Mouse (Mus musculus): ENCODE data around the gene Pex11b. TPM values are rescaled to one million over a fixed set of nuclear protein-coding genes. Genes with fewer than 3 reads are reported as not detected.

Pex11b gene
- polyA plus RNA-seq, 1 experiment from 2014 or later = 61.6 TPM

DNA sequence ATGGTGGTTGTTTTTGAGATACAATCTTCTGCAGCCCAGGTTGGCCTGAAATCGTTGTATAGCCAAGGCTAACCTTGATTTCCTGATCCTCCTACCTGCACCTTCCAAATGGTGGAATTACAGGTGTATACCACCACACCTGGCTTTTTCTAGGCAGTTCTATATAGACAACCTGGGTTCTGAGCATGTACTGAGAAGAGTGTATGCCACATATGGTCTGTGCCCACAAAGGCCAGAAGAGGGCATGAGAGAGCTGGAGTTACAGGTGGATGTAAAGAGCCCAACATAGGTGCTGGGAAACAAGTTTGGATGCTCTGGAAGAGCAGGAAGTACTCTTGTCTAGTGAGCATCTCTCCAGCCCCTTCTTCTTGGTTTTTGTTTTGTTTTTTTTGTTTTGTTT lies 32.1 kb downstream of the Pex11b start:
- H3K4me2 ChIP-seq (ENCODE audit: low read length) = no peak overlapping the region
- H3K9me3 ChIP-seq (ENCODE audit: control insufficient read depth, low read length) = no peaks in the 10 kb centered on the region
- 0 out of 2 replicates have a peak, but pooled peaks cover 3% of the 10 kb centered on the region for H3K27me3 ChIP-seq (replicated peaks; ENCODE audit: control insufficient read depth, insufficient read depth, low read length)
- no peak overlapping the region for H3K9ac ChIP-seq (replicated peaks; ENCODE audit: low read depth, low read length)
- WGBS = 50% methylated on average over 1 of the region's 1 CpGs
- no peak for ATAC-seq
- H3K4me3 ChIP-seq (replicated peaks; ENCODE audit: low read length) = no peak overlapping the region
- peaks cover 21% of the 10 kb centered on the region for H3K4me1 ChIP-seq (replicated peaks; ENCODE audit: control insufficient read depth, insufficient read depth, low read length)
- no peaks in the 10 kb centered on the region for H3K36me3 ChIP-seq (ENCODE audit: control insufficient read depth, insufficient read depth)
- H3K27ac ChIP-seq (ENCODE audit: low read length) = no peak overlapping the region

DNA sequence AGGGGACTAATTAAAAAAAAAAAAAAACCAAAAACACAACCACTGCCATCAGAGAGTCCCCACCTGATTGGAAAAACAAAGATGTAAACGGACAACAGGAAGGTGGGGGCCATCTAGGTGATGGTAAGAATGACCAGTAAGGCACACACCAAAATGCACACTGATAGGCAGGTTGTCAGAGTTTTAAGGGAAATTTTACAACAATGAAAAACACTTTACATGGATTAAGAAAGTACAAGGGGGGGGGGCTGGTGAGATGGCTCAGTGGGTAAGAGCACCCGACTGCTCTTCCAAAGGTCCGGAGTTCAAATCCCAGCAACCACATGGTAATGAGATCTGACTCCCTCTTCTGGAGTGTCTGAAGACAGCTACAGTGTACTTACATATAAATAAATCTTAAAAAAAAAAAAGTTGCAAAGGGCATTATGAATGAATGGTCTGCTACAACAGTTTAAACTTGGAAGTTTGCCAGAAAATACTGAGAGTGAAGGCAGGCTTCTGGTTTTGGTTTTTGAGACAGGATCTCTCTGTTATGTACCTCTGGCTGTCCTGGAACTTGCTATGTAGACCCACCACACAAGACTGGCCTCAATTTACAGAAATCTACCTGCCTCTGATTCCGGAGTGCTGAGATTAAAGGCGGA lies 33.4 kb downstream of the Pex11b start:
- Histone ChIP-seq H3K4me3 (replicated peaks; ENCODE audit: low read length) (no peak overlapping the region), H3K27me3 (replicated peaks; ENCODE audit: control insufficient read depth, insufficient read depth, low read length) (0 out of 2 replicates have a peak, but pooled peaks cover 3% of the 10 kb centered on the region), H3K36me3 (ENCODE audit: control insufficient read depth, insufficient read depth) (no peaks in the 10 kb centered on the region), H3K4me1 (replicated peaks; ENCODE audit: control insufficient read depth, insufficient read depth, low read length) (peaks cover 12% of the 10 kb centered on the region), H3K9ac (replicated peaks; ENCODE audit: low read depth, low read length) (no peak overlapping the region), H3K27ac (ENCODE audit: low read length) (no peak overlapping the region), H3K9me3 (ENCODE audit: control insufficient read depth, low read length) (no peaks in the 10 kb centered on the region), H3K4me2 (ENCODE audit: low read length) (no peak overlapping the region)
- WGBS = 93% methylated on average over 5 of the region's 5 CpGs
- ATAC-seq = no peak

DNA sequence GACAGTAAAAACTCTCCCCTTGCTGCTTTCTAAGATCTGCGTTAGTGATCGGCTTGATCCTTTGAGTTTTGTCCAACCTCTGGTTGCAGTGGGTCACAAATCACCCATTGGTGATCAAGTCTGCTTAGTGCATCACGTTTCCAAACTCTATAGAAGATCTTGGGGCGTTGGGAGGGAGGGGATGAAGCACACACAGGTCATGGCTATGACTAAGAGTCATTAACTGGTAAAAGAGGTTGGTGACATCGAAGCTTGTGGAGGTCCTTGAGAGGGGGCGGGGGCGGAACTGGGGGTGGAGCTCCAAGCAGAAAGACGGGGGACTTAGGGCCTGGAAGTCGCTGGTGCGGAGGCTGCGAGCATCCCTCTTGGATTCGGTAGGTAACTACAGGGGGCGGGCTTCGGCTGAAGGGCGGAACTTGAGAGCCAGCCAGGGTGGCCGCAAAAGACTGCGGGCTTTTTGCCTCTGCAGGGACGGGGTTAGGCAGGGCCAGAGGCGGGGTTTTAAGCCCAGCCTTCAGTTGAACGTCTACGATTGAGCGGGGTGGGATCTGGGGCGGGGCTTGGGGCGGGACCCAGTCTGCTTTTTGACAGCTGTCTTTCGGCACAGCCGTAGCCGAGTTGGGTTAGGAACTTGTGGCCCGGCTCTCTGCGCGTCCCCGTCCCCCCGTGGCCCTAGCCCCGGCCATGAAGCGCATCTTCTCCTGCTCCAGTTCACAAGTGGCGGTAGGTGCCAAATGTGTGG lies 34.7 kb downstream of the Pex11b start, which contains the start of gene Ankrd35:
Gene Ankrd35, plus strand, starts transcription at position 405 of the 742 bp plus-strand sequence.
- H3K27me3 ChIP-seq (replicated peaks; ENCODE audit: control insufficient read depth, insufficient read depth, low read length) = 0 out of 2 replicates have a peak, but pooled peaks cover 3% of the 10 kb centered on the region

DNA sequence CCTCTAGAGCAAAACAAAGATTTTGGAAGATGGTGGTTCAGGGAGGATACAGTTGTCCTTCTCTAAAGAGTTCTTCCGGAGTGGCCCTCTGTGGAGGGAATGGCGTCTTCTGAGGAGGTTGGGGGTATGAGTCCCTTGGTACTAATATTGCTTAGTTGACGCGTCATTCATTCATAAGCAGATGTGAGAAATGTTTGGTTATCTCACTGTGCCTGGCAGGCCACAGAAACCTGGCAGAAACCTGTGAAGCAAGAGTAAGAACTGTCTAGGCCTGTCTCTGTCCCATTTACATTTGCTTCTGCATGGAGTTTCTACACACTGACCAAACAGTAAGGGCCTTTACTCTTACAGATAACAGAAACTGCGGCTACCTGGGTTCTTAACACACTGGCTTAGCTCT lies 36.3 kb downstream of the Pex11b start:
- Histone ChIP-seq H3K9me3 (ENCODE audit: control insufficient read depth, low read length) (no peaks in the 10 kb centered on the region), H3K4me3 (replicated peaks; ENCODE audit: low read length) (no peak overlapping the region), H3K27me3 (replicated peaks; ENCODE audit: control insufficient read depth, insufficient read depth, low read length) (0 out of 2 replicates have a peak, but pooled peaks cover 3% of the 10 kb centered on the region), H3K27ac (ENCODE audit: low read length) (no peak overlapping the region), H3K9ac (replicated peaks; ENCODE audit: low read depth, low read length) (no peak overlapping the region), H3K4me1 (replicated peaks; ENCODE audit: control insufficient read depth, insufficient read depth, low read length) (peaks cover 9% of the 10 kb centered on the region), H3K4me2 (ENCODE audit: low read length) (no peak overlapping the region), H3K36me3 (ENCODE audit: control insufficient read depth, insufficient read depth) (no peaks in the 10 kb centered on the region)
- WGBS = 94% methylated on average over 5 of the region's 5 CpGs
- no peak for ATAC-seq

More for the DNA sequence above, 34.7 kb downstream of the Pex11b start, which contains the start of gene Ankrd35:
- Histone ChIP-seq H3K4me2 (ENCODE audit: low read length) (peak within 1 kb of the TSS; percentile 83), H3K4me3 (replicated peaks; ENCODE audit: low read length) (peak within 1 kb of the TSS; percentile 56), H3K36me3 (ENCODE audit: control insufficient read depth, insufficient read depth) (no peaks in the 10 kb centered on the region), H3K9ac (replicated peaks; ENCODE audit: low read depth, low read length) (peak within 1 kb of the TSS; percentile 56), H3K4me1 (replicated peaks; ENCODE audit: control insufficient read depth, insufficient read depth, low read length) (peaks cover 9% of the 10 kb centered on the region), H3K9me3 (ENCODE audit: control insufficient read depth, low read length) (no peaks in the 10 kb centered on the region), H3K27ac (ENCODE audit: low read length) (no peak within 1 kb of the TSS)
- 5% methylated on average over 35 of the region's 35 CpGs for WGBS
- ATAC-seq = peak; percentile 94

DNA sequence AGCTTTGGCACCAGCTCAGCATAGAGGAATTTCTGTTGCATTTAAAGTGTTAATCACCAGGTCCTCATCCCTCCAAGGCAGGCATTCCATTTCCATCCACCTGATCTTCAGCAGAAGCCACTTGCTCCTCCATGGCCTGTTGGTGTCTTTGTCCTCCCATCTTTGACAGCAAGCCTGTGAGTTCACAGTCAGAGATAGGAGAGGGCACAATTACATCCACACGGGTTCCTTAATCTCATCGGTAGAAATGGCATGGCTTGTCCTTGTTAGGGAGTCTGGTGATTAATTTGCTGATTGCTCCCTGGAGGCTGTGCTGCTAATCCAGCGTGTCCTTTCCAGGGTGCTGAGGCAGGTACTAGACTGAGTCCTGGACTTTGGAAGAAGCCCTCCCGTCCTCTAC lies 38.3 kb downstream of the Pex11b start:
- WGBS = 66% methylated on average over 4 of the region's 4 CpGs
- H3K36me3 ChIP-seq (ENCODE audit: control insufficient read depth, insufficient read depth) = no peaks in the 10 kb centered on the region
- no peak overlapping the region for H3K4me3 ChIP-seq (replicated peaks; ENCODE audit: low read length)
- H3K27ac ChIP-seq (ENCODE audit: low read length) = no peak overlapping the region
- 0 out of 2 replicates have a peak, but pooled peaks cover 3% of the 10 kb centered on the region for H3K27me3 ChIP-seq (replicated peaks; ENCODE audit: control insufficient read depth, insufficient read depth, low read length)
- peaks cover 9% of the 10 kb centered on the region for H3K4me1 ChIP-seq (replicated peaks; ENCODE audit: control insufficient read depth, insufficient read depth, low read length)
- no peak for ATAC-seq
- no peak overlapping the region for H3K9ac ChIP-seq (replicated peaks; ENCODE audit: low read depth, low read length)
- H3K9me3 ChIP-seq (ENCODE audit: control insufficient read depth, low read length) = no peaks in the 10 kb centered on the region
- H3K4me2 ChIP-seq (ENCODE audit: low read length) = no peak overlapping the region

DNA sequence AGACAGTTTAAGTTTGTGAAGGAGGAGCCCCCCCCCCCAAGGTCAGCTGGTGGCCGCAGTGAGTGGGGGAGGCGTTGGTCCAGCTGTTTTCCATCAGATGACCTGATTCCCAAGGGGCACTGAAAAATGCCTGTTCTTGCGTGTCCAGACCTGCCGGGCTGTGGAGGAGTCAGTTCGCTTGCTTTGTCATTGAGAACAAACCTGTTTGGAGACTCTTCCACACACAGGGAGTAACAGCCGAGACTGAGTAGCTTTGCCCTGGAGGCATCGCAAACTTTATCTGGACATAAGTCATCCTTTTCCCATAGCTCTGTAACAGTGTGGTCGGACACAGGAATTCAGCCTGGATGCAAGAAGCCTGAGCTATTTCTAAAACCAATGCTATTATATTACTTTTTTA lies 39.3 kb downstream of the Pex11b start:
- peaks cover 9% of the 10 kb centered on the region for H3K4me1 ChIP-seq (replicated peaks; ENCODE audit: control insufficient read depth, insufficient read depth, low read length)
- no peak overlapping the region for H3K9ac ChIP-seq (replicated peaks; ENCODE audit: low read depth, low read length)
- no peak overlapping the region for H3K27ac ChIP-seq (ENCODE audit: low read length)
- no peak for ATAC-seq
- WGBS = 75% methylated on average over 8 of the region's 8 CpGs
- H3K27me3 ChIP-seq (replicated peaks; ENCODE audit: control insufficient read depth, insufficient read depth, low read length) = 0 out of 2 replicates have a peak, but pooled peaks cover 3% of the 10 kb centered on the region
- H3K4me2 ChIP-seq (ENCODE audit: low read length) = no peak overlapping the region
- H3K9me3 ChIP-seq (ENCODE audit: control insufficient read depth, low read length) = no peaks in the 10 kb centered on the region
- H3K36me3 ChIP-seq (ENCODE audit: control insufficient read depth, insufficient read depth) = no peaks in the 10 kb centered on the region
- no peak overlapping the region for H3K4me3 ChIP-seq (replicated peaks; ENCODE audit: low read length)

DNA sequence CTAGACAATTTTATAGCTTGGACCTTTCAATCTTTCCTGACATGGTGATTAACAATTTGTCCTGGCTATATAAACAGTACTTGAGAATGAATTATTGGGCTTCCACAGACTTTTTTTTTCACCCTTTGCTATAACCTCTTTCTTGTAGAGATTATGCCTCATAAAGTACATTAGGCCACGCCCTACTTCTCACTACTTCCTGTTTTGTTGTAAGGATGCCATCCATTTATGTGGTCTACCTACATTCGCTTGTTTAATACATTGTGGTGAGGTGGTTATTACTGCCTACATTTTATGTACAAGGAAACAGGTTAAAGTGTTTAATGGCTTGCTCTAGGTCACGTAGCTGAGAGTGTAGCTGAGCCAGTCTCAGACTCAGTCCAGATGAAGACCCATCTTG lies 40.0 kb downstream of the Pex11b start:
- Histone ChIP-seq H3K4me3 (replicated peaks; ENCODE audit: low read length) (no peak overlapping the region), H3K27ac (ENCODE audit: low read length) (no peak overlapping the region), H3K4me2 (ENCODE audit: low read length) (no peak overlapping the region), H3K4me1 (replicated peaks; ENCODE audit: control insufficient read depth, insufficient read depth, low read length) (peaks cover 5% of the 10 kb centered on the region), H3K27me3 (replicated peaks; ENCODE audit: control insufficient read depth, insufficient read depth, low read length) (0 out of 2 replicates have a peak, but pooled peaks cover 3% of the 10 kb centered on the region), H3K9ac (replicated peaks; ENCODE audit: low read depth, low read length) (no peak overlapping the region), H3K36me3 (ENCODE audit: control insufficient read depth, insufficient read depth) (no peaks in the 10 kb centered on the region), H3K9me3 (ENCODE audit: control insufficient read depth, low read length) (no peaks in the 10 kb centered on the region)
- no peak for ATAC-seq
- WGBS = 75% methylated on average over 3 of the region's 3 CpGs

DNA sequence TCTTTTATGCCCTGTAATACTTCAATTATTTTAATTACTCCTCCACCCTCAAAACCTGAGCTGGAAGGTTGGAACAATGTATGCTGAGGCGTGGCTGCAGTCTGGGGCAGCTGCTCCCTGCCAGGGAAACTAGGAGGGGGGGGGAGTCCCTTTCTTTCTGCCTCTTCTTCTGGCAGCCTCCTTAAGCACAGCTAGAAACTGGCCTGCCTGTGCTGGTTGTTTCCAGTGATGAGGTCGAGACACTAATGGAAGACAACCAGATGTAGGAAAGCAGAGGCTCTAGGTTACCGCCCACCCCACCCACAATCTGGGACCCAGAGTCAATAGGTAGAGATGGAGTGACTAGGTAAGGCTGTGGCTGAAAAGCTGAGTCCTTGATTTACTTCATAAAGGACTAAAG lies 40.5 kb downstream of the Pex11b start:
- no peak overlapping the region for H3K9ac ChIP-seq (replicated peaks; ENCODE audit: low read depth, low read length)
- no peaks in the 10 kb centered on the region for H3K4me1 ChIP-seq (replicated peaks; ENCODE audit: control insufficient read depth, insufficient read depth, low read length)
- no peaks in the 10 kb centered on the region for H3K9me3 ChIP-seq (ENCODE audit: control insufficient read depth, low read length)
- 26% methylated on average over 3 of the region's 3 CpGs for WGBS
- H3K36me3 ChIP-seq (ENCODE audit: control insufficient read depth, insufficient read depth) = no peaks in the 10 kb centered on the region
- ATAC-seq = no peak
- 0 out of 2 replicates have a peak, but pooled peaks cover 3% of the 10 kb centered on the region for H3K27me3 ChIP-seq (replicated peaks; ENCODE audit: control insufficient read depth, insufficient read depth, low read length)
- H3K4me3 ChIP-seq (replicated peaks; ENCODE audit: low read length) = no peak overlapping the region
- H3K4me2 ChIP-seq (ENCODE audit: low read length) = no peak overlapping the region
- H3K27ac ChIP-seq (ENCODE audit: low read length) = no peak overlapping the region

DNA sequence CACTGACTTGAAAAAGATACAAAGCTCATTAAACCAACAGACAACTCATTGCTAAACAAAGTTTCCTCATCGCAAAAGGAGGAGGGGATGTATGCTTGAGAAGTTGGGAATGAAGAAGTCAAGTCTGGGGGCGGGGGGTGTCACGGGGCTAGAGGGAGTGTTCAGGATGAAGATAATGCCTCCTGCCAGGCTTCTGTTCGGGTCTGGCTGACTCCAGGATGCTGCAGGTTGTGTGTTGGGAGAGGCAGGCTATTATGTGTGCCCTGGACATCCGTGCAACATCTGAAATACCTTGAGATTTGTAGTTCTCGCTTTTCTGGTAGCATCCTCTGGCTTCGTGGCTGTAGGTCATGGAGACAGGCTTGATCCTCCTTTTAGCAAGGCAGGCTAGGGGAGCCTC lies 43.3 kb downstream of the Pex11b start:
- Histone ChIP-seq H3K9ac (replicated peaks; ENCODE audit: low read depth, low read length) (no peak overlapping the region), H3K36me3 (ENCODE audit: control insufficient read depth, insufficient read depth) (no peaks in the 10 kb centered on the region), H3K4me1 (replicated peaks; ENCODE audit: control insufficient read depth, insufficient read depth, low read length) (no peaks in the 10 kb centered on the region), H3K4me2 (ENCODE audit: low read length) (no peak overlapping the region), H3K27me3 (replicated peaks; ENCODE audit: control insufficient read depth, insufficient read depth, low read length) (no peaks in the 10 kb centered on the region), H3K27ac (ENCODE audit: low read length) (no peak overlapping the region), H3K9me3 (ENCODE audit: control insufficient read depth, low read length) (no peaks in the 10 kb centered on the region), H3K4me3 (replicated peaks; ENCODE audit: low read length) (no peak overlapping the region)
- ATAC-seq = no peak
- WGBS = 66% methylated on average over 7 of the region's 7 CpGs

Data from forebrain, embryonic 16.5 days (tissue).